Mouse (Mus musculus): ENCODE data around the gene Dgkb. TPM values are rescaled to one million over a fixed set of nuclear protein-coding genes. Genes with fewer than 3 reads are reported as not detected.

Dgkb gene
- polyA plus RNA-seq, 1 experiment from 2014 or later, result 5.1 TPM

GRCm38 (mm10) chr12:38303841-38304240, 486.3 kb downstream of the Dgkb start:
- no peak overlapping the region for H3K27ac ChIP-seq (replicated peaks; ENCODE audit: low read depth, low read length)
- DNase-seq (peak; percentile 66), ATAC-seq (ENCODE audit: low FRiP score, low TSS enrichment) (peak; percentile 80; the same call in 1 of the 2 replicates)
- no peaks in the 10 kb centered on the region for H3K27me3 ChIP-seq (ENCODE audit: control insufficient read depth, insufficient read depth, low read length)
- 3% methylated on average over 3 of the region's 3 CpGs for WGBS
- H3K4me2 ChIP-seq (ENCODE audit: low read length), result no peak overlapping the region
- 0 out of 2 replicates have a peak, but pooled peaks cover 4% of the 10 kb centered on the region for H3K4me1 ChIP-seq (ENCODE audit: control insufficient read depth, insufficient read depth, low read length)
- H3K9ac ChIP-seq (replicated peaks; ENCODE audit: low read length), result no peak overlapping the region
- H3K36me3 ChIP-seq (ENCODE audit: control insufficient read depth, insufficient read depth, low read length), result no peaks in the 10 kb centered on the region
- H3K9me3 ChIP-seq (ENCODE audit: control insufficient read depth, low read length), result no peaks in the 10 kb centered on the region
- H3K4me3 ChIP-seq (replicated peaks; ENCODE audit: low read depth, low read length), result no peak overlapping the region

- WGBS, result 76% methylated on average over 3 of the region's 3 CpGs
- H3K4me3 ChIP-seq (replicated peaks; ENCODE audit: low read depth, low read length), result no peak overlapping the region
- no peak overlapping the region for H3K9ac ChIP-seq (replicated peaks; ENCODE audit: low read length)
- H3K4me1 ChIP-seq (ENCODE audit: control insufficient read depth, insufficient read depth, low read length), result 0 out of 2 replicates have a peak, but pooled peaks cover 4% of the 10 kb centered on the region
- H3K9me3 ChIP-seq (ENCODE audit: control insufficient read depth, low read length), result no peaks in the 10 kb centered on the region
- no peaks in the 10 kb centered on the region for H3K36me3 ChIP-seq (ENCODE audit: control insufficient read depth, insufficient read depth, low read length)
- DNase-seq (no peak), ATAC-seq (ENCODE audit: low FRiP score, low TSS enrichment) (peak; percentile 18; the same call in 1 of the 2 replicates)
- H3K4me2 ChIP-seq (ENCODE audit: low read length), result no peak overlapping the region
- no peaks in the 10 kb centered on the region for H3K27me3 ChIP-seq (ENCODE audit: control insufficient read depth, insufficient read depth, low read length)
- no peak overlapping the region for H3K27ac ChIP-seq (replicated peaks; ENCODE audit: low read depth, low read length)
Observed at GRCm38 (mm10) chr12:38304245-38304644, 486.7 kb downstream of the Dgkb start.

- no peaks in the 10 kb centered on the region for H3K9me3 ChIP-seq (ENCODE audit: control insufficient read depth, low read length)
- no peaks in the 10 kb centered on the region for H3K4me1 ChIP-seq (ENCODE audit: control insufficient read depth, insufficient read depth, low read length)
- H3K27me3 ChIP-seq (ENCODE audit: control insufficient read depth, insufficient read depth, low read length), result no peaks in the 10 kb centered on the region
- DNase-seq (no peak), ATAC-seq (ENCODE audit: low FRiP score, low TSS enrichment) (no peak)
- H3K4me3 ChIP-seq (replicated peaks; ENCODE audit: low read depth, low read length), result no peak overlapping the region
- no peak overlapping the region for H3K9ac ChIP-seq (replicated peaks; ENCODE audit: low read length)
- H3K36me3 ChIP-seq (ENCODE audit: control insufficient read depth, insufficient read depth, low read length), result no peaks in the 10 kb centered on the region
- H3K27ac ChIP-seq (replicated peaks; ENCODE audit: low read depth, low read length), result no peak overlapping the region
- H3K4me2 ChIP-seq (ENCODE audit: low read length), result no peak overlapping the region
Observed at GRCm38 (mm10) chr12:38309885-38310284, 492.4 kb downstream of the Dgkb start.

GRCm38 (mm10) chr12:38327729-38328271, 510.3 kb downstream of the Dgkb start:
- Histone ChIP-seq H3K9ac (replicated peaks; ENCODE audit: low read length) (no peak overlapping the region), H3K27ac (replicated peaks; ENCODE audit: low read depth, low read length) (no peak overlapping the region), H3K4me1 (ENCODE audit: control insufficient read depth, insufficient read depth, low read length) (no peaks in the 10 kb centered on the region), H3K27me3 (ENCODE audit: control insufficient read depth, insufficient read depth, low read length) (no peaks in the 10 kb centered on the region), H3K9me3 (ENCODE audit: control insufficient read depth, low read length) (no peaks in the 10 kb centered on the region), H3K36me3 (ENCODE audit: control insufficient read depth, insufficient read depth, low read length) (no peaks in the 10 kb centered on the region), H3K4me3 (replicated peaks; ENCODE audit: low read depth, low read length) (no peak overlapping the region), H3K4me2 (ENCODE audit: low read length) (no peak overlapping the region)
- no peak for ATAC-seq (ENCODE audit: low FRiP score, low TSS enrichment)
- DNase-seq, result peak; percentile 24
- 9% methylated on average over 1 of the region's 1 CpGs for WGBS

GRCm38 (mm10) chr12:38328779-38329178, 511.3 kb downstream of the Dgkb start:
- ATAC-seq (ENCODE audit: low FRiP score, low TSS enrichment) (no peak), DNase-seq (peak; percentile 2)
- no peaks in the 10 kb centered on the region for H3K4me1 ChIP-seq (ENCODE audit: control insufficient read depth, insufficient read depth, low read length)
- H3K4me2 ChIP-seq (ENCODE audit: low read length), result no peak overlapping the region
- H3K36me3 ChIP-seq (ENCODE audit: control insufficient read depth, insufficient read depth, low read length), result no peaks in the 10 kb centered on the region
- no peak overlapping the region for H3K27ac ChIP-seq (replicated peaks; ENCODE audit: low read depth, low read length)
- no peak overlapping the region for H3K4me3 ChIP-seq (replicated peaks; ENCODE audit: low read depth, low read length)
- no peaks in the 10 kb centered on the region for H3K27me3 ChIP-seq (ENCODE audit: control insufficient read depth, insufficient read depth, low read length)
- no peaks in the 10 kb centered on the region for H3K9me3 ChIP-seq (ENCODE audit: control insufficient read depth, low read length)
- no peak overlapping the region for H3K9ac ChIP-seq (replicated peaks; ENCODE audit: low read length)

GRCm38 (mm10) chr12:38342657-38343056, 525.1 kb downstream of the Dgkb start:
- peak; percentile 93 for DNase-seq
- ATAC-seq (ENCODE audit: low FRiP score, low TSS enrichment), result peak; percentile 88
- Histone ChIP-seq H3K9me3 (ENCODE audit: control insufficient read depth, low read length) (no peaks in the 10 kb centered on the region), H3K4me1 (ENCODE audit: control insufficient read depth, insufficient read depth, low read length) (no peaks in the 10 kb centered on the region), H3K36me3 (ENCODE audit: control insufficient read depth, insufficient read depth, low read length) (no peaks in the 10 kb centered on the region), H3K27ac (replicated peaks; ENCODE audit: low read depth, low read length) (no peak overlapping the region), H3K27me3 (ENCODE audit: control insufficient read depth, insufficient read depth, low read length) (no peaks in the 10 kb centered on the region), H3K9ac (replicated peaks; ENCODE audit: low read length) (no peak overlapping the region), H3K4me2 (ENCODE audit: low read length) (peak overlapping the region; percentile 28), H3K4me3 (replicated peaks; ENCODE audit: low read depth, low read length) (no peak overlapping the region)
- 6% methylated on average over 6 of the region's 6 CpGs for WGBS

- no peak overlapping the region for H3K27ac ChIP-seq (replicated peaks; ENCODE audit: low read depth, low read length)
- H3K9me3 ChIP-seq (ENCODE audit: control insufficient read depth, low read length), result no peaks in the 10 kb centered on the region
- no peaks in the 10 kb centered on the region for H3K27me3 ChIP-seq (ENCODE audit: control insufficient read depth, insufficient read depth, low read length)
- H3K36me3 ChIP-seq (ENCODE audit: control insufficient read depth, insufficient read depth, low read length), result no peaks in the 10 kb centered on the region
- H3K4me1 ChIP-seq (ENCODE audit: control insufficient read depth, insufficient read depth, low read length), result no peaks in the 10 kb centered on the region
- DNase-seq (no peak), ATAC-seq (ENCODE audit: low FRiP score, low TSS enrichment) (no peak)
- no peak overlapping the region for H3K4me3 ChIP-seq (replicated peaks; ENCODE audit: low read depth, low read length)
- WGBS, result 93% methylated on average over 3 of the region's 3 CpGs
- H3K9ac ChIP-seq (replicated peaks; ENCODE audit: low read length), result no peak overlapping the region
- no peak overlapping the region for H3K4me2 ChIP-seq (ENCODE audit: low read length)
Observed at GRCm38 (mm10) chr12:38352481-38352880, 535.0 kb downstream of the Dgkb start.

GRCm38 (mm10) chr12:38356386-38356785, 538.9 kb downstream of the Dgkb start:
- Histone ChIP-seq H3K27ac (replicated peaks; ENCODE audit: low read depth, low read length) (no peak overlapping the region), H3K4me1 (ENCODE audit: control insufficient read depth, insufficient read depth, low read length) (no peaks in the 10 kb centered on the region), H3K9me3 (ENCODE audit: control insufficient read depth, low read length) (0 out of 2 replicates have a peak, but pooled peaks cover 3% of the 10 kb centered on the region), H3K4me3 (replicated peaks; ENCODE audit: low read depth, low read length) (no peak overlapping the region), H3K4me2 (ENCODE audit: low read length) (no peak overlapping the region), H3K27me3 (ENCODE audit: control insufficient read depth, insufficient read depth, low read length) (no peaks in the 10 kb centered on the region), H3K9ac (replicated peaks; ENCODE audit: low read length) (no peak overlapping the region), H3K36me3 (ENCODE audit: control insufficient read depth, insufficient read depth, low read length) (no peaks in the 10 kb centered on the region)
- 90% methylated on average over 1 of the region's 1 CpGs for WGBS
- DNase-seq, result no peak
- no peak for ATAC-seq (ENCODE audit: low FRiP score, low TSS enrichment)

- Histone ChIP-seq H3K27ac (replicated peaks; ENCODE audit: low read depth, low read length) (no peak overlapping the region), H3K36me3 (ENCODE audit: control insufficient read depth, insufficient read depth, low read length) (no peaks in the 10 kb centered on the region), H3K4me1 (ENCODE audit: control insufficient read depth, insufficient read depth, low read length) (no peaks in the 10 kb centered on the region), H3K4me3 (replicated peaks; ENCODE audit: low read depth, low read length) (no peak overlapping the region), H3K4me2 (ENCODE audit: low read length) (no peak overlapping the region), H3K27me3 (ENCODE audit: control insufficient read depth, insufficient read depth, low read length) (no peaks in the 10 kb centered on the region), H3K9ac (replicated peaks; ENCODE audit: low read length) (no peak overlapping the region), H3K9me3 (ENCODE audit: control insufficient read depth, low read length) (0 out of 2 replicates have a peak, but pooled peaks cover 3% of the 10 kb centered on the region)
- DNase-seq (no peak), ATAC-seq (ENCODE audit: low FRiP score, low TSS enrichment) (no peak)
- 92% methylated on average over 4 of the region's 4 CpGs for WGBS
Observed at GRCm38 (mm10) chr12:38361491-38361890, 544.0 kb downstream of the Dgkb start.
